Mouse (Mus musculus): ENCODE measurements at regions not wholly inside any gene's neighbourhood (a gene's known extent, or its start where the extent isn't known, plus 50 kb on each side); places are given as distances from the start of the nearest gene placed in this dataset.

GRCm38 (mm10) chr8:103270815-103271553 lies 485.5 kb upstream of the Cdh11 start:
- no peak for DNase-seq (ENCODE audit: low read depth)

GRCm38 (mm10) chr8:103272305-103273079 lies 487.1 kb upstream of the Cdh11 start:
- no peak for DNase-seq (ENCODE audit: low read depth)

- no peak for DNase-seq (ENCODE audit: low read depth)
These were observed 488.0 kb upstream of the Cdh11 start for GRCm38 (mm10) chr8:103273476-103273875.

DNA sequence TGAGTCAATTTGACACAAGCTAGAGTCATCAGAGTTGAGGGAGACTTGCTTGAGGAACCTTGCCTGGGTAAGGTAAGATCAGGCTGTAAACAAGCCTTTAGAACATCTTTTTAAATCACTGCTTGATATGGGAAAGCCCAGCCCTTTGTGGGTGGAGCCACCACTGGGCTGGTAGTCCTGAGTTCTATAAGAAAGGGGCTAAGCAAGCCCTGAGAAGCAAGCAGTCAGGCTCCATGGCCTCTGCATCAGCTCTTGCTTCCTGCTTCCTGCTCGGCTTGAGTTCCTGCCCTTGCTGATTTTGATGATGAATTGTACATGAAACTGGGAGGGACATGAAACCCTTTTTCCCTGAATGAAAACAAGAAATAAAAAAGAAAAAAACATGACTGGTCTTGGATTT lies 496.4 kb upstream of the Cdh11 start:
- DNase-seq (ENCODE audit: low read depth), result no peak

DNA sequence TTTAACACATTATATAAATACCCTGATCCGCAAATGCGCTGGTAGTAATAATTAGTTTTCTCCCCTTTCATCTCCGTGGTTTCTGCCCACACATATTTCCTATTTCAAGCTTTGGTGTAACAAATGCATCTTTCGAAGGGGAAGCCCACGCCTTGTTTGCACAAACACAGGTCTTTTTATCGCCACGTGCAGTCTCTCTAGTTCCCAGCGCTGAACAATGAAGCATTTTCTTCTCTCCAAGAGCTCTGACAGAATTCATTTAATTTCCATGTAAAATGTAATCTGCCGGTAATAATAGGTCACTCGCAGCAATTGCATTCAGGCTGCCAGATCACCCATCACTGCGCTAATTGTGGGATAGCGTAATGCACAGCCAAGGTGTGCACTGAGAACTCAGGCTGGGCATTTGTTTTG lies 503.1 kb upstream of the Cdh11 start:
- no peak for DNase-seq (ENCODE audit: low read depth)

DNA sequence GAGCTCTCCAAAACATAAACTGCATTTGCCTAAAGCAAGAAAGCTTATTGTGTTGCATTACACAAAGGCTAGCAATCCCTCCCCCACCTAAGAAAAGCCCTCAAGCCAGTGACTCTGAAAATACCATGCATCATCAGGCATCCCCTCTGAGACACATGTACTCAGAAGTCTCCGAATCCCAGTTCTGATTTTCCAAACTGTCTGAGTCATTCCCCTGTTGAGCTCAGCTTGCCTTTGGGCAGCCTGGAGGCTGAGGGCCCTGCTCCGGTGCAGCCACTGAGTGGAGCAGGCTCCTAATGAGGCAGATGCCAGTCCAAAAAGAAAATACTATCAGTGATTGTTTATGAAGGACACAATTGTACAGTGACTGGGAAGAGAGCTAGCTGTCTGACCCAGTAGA lies 507.5 kb upstream of the Cdh11 start:
- no peak for DNase-seq (ENCODE audit: low read depth)

GRCm38 (mm10) chr8:103306476-103307183 lies 521.2 kb upstream of the Cdh11 start:
- no peak for DNase-seq (ENCODE audit: low read depth)

- DNase-seq (ENCODE audit: low read depth), result no peak
These were observed 528.1 kb upstream of the Cdh11 start for GRCm38 (mm10) chr8:103313576-103313975.

DNA sequence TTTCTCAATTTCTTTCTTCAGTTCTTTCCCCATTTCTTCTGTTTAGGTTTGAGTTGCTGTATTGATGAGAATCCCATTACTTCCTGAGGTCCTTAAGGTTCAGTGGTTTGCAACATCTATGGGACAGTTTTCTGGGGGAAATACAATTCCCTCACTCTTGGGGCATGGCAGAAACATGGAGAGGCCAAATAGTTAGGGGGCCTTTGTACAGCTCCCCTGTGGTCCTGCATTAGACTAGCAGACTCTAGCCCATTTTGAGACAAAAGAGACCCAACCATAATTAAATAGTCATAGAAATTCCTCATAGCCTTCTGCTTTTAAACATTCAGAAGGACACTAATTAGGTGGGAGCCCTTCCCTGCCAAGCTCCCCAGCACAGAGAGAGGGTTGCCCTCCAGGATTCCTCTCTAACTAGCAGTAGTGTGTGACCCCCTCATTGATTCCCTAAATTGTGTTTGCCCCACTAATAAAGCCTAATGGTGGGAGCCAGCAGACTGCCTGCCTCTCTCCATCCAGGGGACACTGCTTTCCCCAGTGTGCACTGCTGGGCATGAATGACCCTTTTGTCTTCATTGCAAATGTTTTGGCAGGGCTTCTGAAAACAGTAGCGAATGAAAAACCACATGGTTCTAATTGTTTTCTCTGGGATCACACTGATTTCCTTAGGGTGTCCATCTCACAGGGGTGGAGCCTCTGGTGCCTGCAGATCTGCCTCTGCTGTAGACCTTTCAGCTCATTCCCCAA lies 529.0 kb upstream of the Cdh11 start:
- no peak for DNase-seq (ENCODE audit: low read depth)

DNA sequence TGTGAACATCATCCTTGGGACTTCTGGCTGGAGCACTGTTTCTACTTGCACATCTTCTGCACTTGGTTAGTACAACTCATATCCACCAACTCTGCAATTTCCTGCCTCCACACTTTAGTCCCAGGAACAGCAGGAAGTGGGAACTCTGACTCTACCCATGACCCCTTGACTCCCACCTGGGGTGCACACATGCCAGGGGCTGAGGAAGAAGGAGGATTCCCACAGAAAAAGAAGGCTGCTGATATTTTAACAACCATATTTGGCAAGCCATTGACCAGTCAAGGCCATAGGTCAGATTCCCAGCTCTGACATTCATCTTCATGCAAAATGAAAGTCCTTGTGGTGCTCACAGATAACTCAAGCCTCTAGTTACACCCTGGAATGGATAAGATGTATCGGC lies 530.3 kb upstream of the Cdh11 start:
- DNase-seq (ENCODE audit: low read depth), result no peak

DNA sequence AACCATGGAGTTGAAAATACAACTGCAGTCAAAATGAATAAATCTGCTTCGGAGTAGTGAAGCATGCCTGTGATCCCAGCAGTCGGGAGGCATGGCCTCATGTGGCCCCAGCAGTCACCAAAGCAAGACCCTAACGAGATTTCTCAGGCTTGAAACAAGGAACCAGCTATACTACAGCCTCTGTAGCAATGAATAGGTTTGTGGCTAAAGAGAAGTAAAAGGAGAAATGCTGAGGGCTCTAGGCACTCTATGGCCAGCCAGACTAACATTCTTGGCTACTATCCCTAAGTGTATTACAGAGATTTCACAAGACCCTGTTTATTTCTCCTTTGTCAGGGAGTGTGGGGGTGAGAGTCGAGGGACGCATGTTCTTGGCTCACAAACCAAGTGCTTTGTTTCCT lies 531.2 kb upstream of the Cdh11 start:
- DNase-seq (ENCODE audit: low read depth), result no peak

DNA sequence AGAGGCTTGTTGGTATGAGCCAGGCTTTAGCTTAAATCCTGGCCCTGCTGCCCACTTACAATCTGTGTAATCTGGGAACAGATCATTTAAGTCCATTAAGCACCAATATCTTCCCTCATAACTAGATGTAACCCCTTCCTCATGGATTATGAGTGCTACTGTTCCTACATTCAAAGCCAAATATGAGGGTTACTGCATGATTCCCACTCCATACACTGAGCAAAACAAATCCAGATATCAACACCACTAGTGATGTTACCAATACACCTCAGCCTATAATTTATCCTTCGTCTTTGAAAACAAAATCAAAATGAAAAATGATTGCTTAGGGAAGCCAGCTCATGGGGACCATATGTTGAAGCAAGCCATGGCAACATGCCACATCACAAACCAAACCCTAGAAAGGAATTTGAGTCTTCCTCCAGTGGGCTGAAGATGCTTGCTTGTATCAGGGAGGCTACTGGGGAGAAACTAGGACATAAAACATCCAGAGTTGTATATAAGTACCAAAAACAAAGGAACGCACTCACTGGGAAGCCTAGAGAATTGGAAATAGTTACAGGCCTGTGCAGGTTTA lies 531.8 kb upstream of the Cdh11 start:
- no peak for DNase-seq (ENCODE audit: low read depth)

DNA sequence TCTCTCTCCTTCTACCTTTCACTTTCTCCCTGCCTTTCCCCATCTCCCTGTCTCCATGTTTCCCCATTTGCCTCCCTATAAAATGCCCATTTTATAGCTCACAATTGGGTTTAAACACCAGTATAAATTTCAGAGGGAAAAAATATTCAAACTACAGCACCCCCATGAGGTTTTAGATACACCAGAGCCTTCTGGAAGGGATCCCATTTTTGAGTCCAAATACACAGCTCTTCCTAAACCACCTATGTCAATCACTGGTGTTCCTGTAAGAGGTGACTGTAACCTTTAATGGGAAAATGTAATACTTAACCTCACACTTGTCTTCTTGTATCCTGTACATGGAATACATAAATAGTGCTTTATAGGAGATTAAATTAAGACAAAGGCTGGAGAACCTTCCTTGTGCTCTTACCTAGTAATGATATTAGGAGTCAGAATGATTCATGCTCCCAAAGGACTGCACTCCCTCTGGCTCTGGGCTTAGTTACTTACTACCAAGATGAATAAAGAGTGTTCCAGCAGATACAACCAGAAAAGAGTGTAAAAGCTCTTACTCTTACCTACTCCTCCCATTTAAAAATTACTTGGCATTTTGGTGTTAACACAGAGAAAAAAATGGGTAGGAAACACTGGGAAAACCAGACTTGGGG lies 538.7 kb upstream of the Cdh11 start:
- no peak for DNase-seq (ENCODE audit: low read depth)

- DNase-seq (ENCODE audit: low read depth), result no peak
These were observed 546.0 kb upstream of the Cdh11 start for GRCm38 (mm10) chr8:103331415-103331814.

- DNase-seq (ENCODE audit: low read depth), result no peak
These were observed 551.9 kb upstream of the Cdh11 start for GRCm38 (mm10) chr8:103337314-103337713.

- DNase-seq (ENCODE audit: low read depth), result no peak
These were observed 553.6 kb upstream of the Cdh11 start for GRCm38 (mm10) chr8:103339042-103339441.

GRCm38 (mm10) chr8:103339951-103340350 lies 554.5 kb upstream of the Cdh11 start:
- DNase-seq (ENCODE audit: low read depth), result no peak

DNA sequence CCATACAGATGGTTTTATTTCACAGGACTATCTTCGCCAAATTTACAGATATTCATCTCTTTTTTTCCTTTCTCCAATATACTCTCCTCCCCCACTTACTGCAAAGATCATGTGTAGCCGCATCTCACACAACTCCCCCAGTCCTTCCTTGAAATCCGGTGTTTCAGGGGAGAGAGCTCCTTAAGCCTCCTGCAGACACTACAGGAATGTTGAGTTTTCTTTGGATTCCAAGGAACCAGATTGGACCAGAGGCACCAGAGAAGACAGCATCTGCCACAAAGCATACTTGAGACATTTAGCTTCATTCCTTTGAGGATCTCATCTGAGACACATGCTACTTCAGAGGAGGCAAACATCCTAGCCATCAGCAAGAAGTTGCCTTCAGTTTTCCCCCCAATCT lies 558.4 kb upstream of the Cdh11 start:
- no peak for DNase-seq (ENCODE audit: low read depth)

- no peak for DNase-seq (ENCODE audit: low read depth)
These were observed 559.4 kb upstream of the Cdh11 start for GRCm38 (mm10) chr8:103344871-103345270.

GRCm38 (mm10) chr8:103347158-103347871 lies 561.9 kb upstream of the Cdh11 start:
- DNase-seq (ENCODE audit: low read depth), result no peak

- no peak for DNase-seq (ENCODE audit: low read depth)
These were observed 576.3 kb upstream of the Cdh11 start for GRCm38 (mm10) chr8:103361713-103362112.

Measured in naive thymus-derived CD4-positive, alpha-beta T cell, adult 2 months (primary cell).